Comparison of ENCODE assay signal across 18 mouse cellular contexts in genomic region chr9:35411975-35412374, GRCm38 (mm10). TPM values are rescaled to one million over a fixed set of nuclear protein-coding genes. Genes with fewer than 3 reads are reported as not detected.
DNase-seq lines count a peak whose midpoint lies in the region; ATAC-seq and TF ChIP-seq lines count a peak whose summit lies in the region.
"Had no signal": no experiment of that assay in that cellular context is flagged by ENCODE, and none has a peak within 500 bp of the region (broad histone marks: within the 10 kb centered on the region; RNA-seq: fewer than 3 reads in every experiment).

No protein-coding gene starts in this region.

- H3K4me1 ChIP-seq in midbrain, embryonic 13.5 days (replicated peaks) = peaks cover 21% of the 10 kb centered on the region
- H3K4me1 ChIP-seq in midbrain, postnatal 0 days (ENCODE audit: insufficient read depth, low read length) = peaks cover 5% of the 10 kb centered on the region; the same call in 1 of the 2 replicates
- H3K4me1 ChIP-seq in forebrain, embryonic 11.5 days (replicated peaks; ENCODE audit: control insufficient read depth, insufficient read depth, low read length) = peaks cover 5% of the 10 kb centered on the region
- H3K4me1 ChIP-seq in limb, embryonic 10.5 days = peaks cover 45% of the 10 kb centered on the region
- H3K4me1 ChIP-seq in small intestine, adult 2 months (ENCODE audit: control insufficient read depth, insufficient read depth, insufficient read length, low read length) = peaks cover 7% of the 10 kb centered on the region; the same call in 1 of the 2 replicates
- H3K4me1 ChIP-seq: liver, embryonic 12.5 days; lung, embryonic 15.5 days had no signal

- no peak for TF ChIP-seq CTCF in midbrain, postnatal 0 days (IDR thresholded peaks at IDR 0.05)
- TF ChIP-seq CTCF in small intestine, adult 2 months (IDR thresholded peaks at IDR 0.05; ENCODE audit: extremely low read depth, insufficient read length, insufficient replicate concordance, low read depth, low read length) = no peak

- DNase-seq in midbrain, postnatal 0 days (ENCODE audit: low spot score) = no peak
- DNase-seq in forebrain, embryonic 11.5 days (ENCODE audit: low spot score) = no peak
- no peak for DNase-seq in limb, embryonic 10.5 days (ENCODE audit: low spot score)
- no peak for DNase-seq in urinary bladder, postnatal 10 days (ENCODE audit: low spot score)
- no peak for DNase-seq in layer of hippocampus, postnatal 10 days (ENCODE audit: low spot score in 2 of 2)
- DNase-seq: adrenal gland, adult 8-10 months; cerebellum, adult 2 months; heart, adult 18-20 months; heart, postnatal 10 days; kidney, postnatal 25 days; right cerebral cortex, postnatal 4 days; thymus, adult 2 months had no signal

- 27% methylated on average over 7 of the region's 7 CpGs for WGBS in midbrain, embryonic 13.5 days
- 30% methylated on average over 7 of the region's 7 CpGs for WGBS in midbrain, postnatal 0 days
- WGBS in forebrain, embryonic 11.5 days = 30% methylated on average over 7 of the region's 7 CpGs
- 74% methylated on average over 7 of the region's 7 CpGs for WGBS in limb, embryonic 10.5 days
- WGBS in small intestine, adult 2 months = 45% methylated on average over 7 of the region's 7 CpGs

- H3K9ac ChIP-seq in midbrain, embryonic 13.5 days (replicated peaks) = 0 out of 2 replicates have a peak overlapping the region, but pooled peaks have one; percentile 10
- no peak overlapping the region for H3K9ac ChIP-seq in midbrain, postnatal 0 days (replicated peaks; ENCODE audit: low read length, poor library complexity, severe bottlenecking)
- H3K9ac ChIP-seq in forebrain, embryonic 11.5 days (ENCODE audit: low read length) = no peak overlapping the region
- H3K9ac ChIP-seq: intestine, embryonic 15.5 days; liver, embryonic 12.5 days; lung, embryonic 15.5 days had no signal

- no peak overlapping the region for H3K4me3 ChIP-seq in midbrain, embryonic 13.5 days (replicated peaks)
- no peak overlapping the region for H3K4me3 ChIP-seq in midbrain, postnatal 0 days (ENCODE audit: low read depth, low read length)
- H3K4me3 ChIP-seq in forebrain, embryonic 11.5 days (ENCODE audit: low read depth, low read length) = no peak overlapping the region
- no peak overlapping the region for H3K4me3 ChIP-seq in limb, embryonic 10.5 days
- no peak overlapping the region for H3K4me3 ChIP-seq in small intestine, adult 2 months (ENCODE audit: low read depth, low read length)
- H3K4me3 ChIP-seq: intestine, embryonic 15.5 days; liver, embryonic 12.5 days; lung, embryonic 15.5 days had no signal

- peak; percentile 38; the same call in 1 of the 2 replicates for ATAC-seq in midbrain, embryonic 13.5 days
- no peak for ATAC-seq in midbrain, postnatal 0 days (ENCODE audit: low FRiP score)
- 0 out of 2 replicates have a peak, but pooled peaks have one; percentile 39 for ATAC-seq in forebrain, embryonic 11.5 days (replicated peaks; ENCODE audit: low FRiP score)
- ATAC-seq: CD4-positive, CD25-positive, alpha-beta regulatory T cell, adult 4 months; liver, embryonic 12.5 days had no signal

- TF ChIP-seq POLR2A in small intestine, adult 2 months (IDR thresholded peaks at IDR 0.05; ENCODE audit: low read depth, low read length) = no peak

- H3K9me3 ChIP-seq in midbrain, embryonic 13.5 days = no peaks in the 10 kb centered on the region
- no peaks in the 10 kb centered on the region for H3K9me3 ChIP-seq in midbrain, postnatal 0 days (ENCODE audit: low read length)
- H3K9me3 ChIP-seq in forebrain, embryonic 11.5 days (ENCODE audit: control insufficient read depth, low read length) = no peaks in the 10 kb centered on the region
- no peaks in the 10 kb centered on the region for H3K9me3 ChIP-seq in limb, embryonic 10.5 days (replicated peaks)
- H3K9me3 ChIP-seq: intestine, embryonic 15.5 days; liver, embryonic 12.5 days; lung, embryonic 15.5 days had no signal

- H3K4me2 ChIP-seq in midbrain, embryonic 13.5 days (replicated peaks) = no peak overlapping the region
- H3K4me2 ChIP-seq in midbrain, postnatal 0 days (ENCODE audit: low read depth, low read length, poor library complexity, severe bottlenecking) = no peak overlapping the region
- no peak overlapping the region for H3K4me2 ChIP-seq in forebrain, embryonic 11.5 days (ENCODE audit: low read depth, low read length, severe bottlenecking)
- H3K4me2 ChIP-seq: intestine, embryonic 15.5 days; liver, embryonic 12.5 days; lung, embryonic 15.5 days had no signal

- peaks cover 25% of the 10 kb centered on the region for H3K27me3 ChIP-seq in midbrain, embryonic 13.5 days
- 0 out of 2 replicates have a peak, but pooled peaks cover 6% of the 10 kb centered on the region for H3K27me3 ChIP-seq in midbrain, postnatal 0 days (ENCODE audit: insufficient read depth, low read length)
- H3K27me3 ChIP-seq in forebrain, embryonic 11.5 days (ENCODE audit: control insufficient read depth, insufficient read depth, low read length) = no peaks in the 10 kb centered on the region
- no peaks in the 10 kb centered on the region; the same call in 1 of the 2 replicates for H3K27me3 ChIP-seq in limb, embryonic 10.5 days (ENCODE audit: low read depth, poor library complexity, severe bottlenecking)
- H3K27me3 ChIP-seq in small intestine, adult 2 months (ENCODE audit: control insufficient read depth, insufficient read depth, low read length) = no peaks in the 10 kb centered on the region
- H3K27me3 ChIP-seq: intestine, embryonic 15.5 days; lung, embryonic 15.5 days had no signal

- no peak overlapping the region; the same call in 1 of the 2 replicates for H3K27ac ChIP-seq in midbrain, embryonic 13.5 days
- H3K27ac ChIP-seq in midbrain, postnatal 0 days (ENCODE audit: low read depth, low read length) = no peak overlapping the region
- no peak overlapping the region for H3K27ac ChIP-seq in forebrain, embryonic 11.5 days (ENCODE audit: low read depth, low read length)
- H3K27ac ChIP-seq in limb, embryonic 10.5 days = peak overlapping the region; percentile 37; the same call in 1 of the 2 replicates
- peak overlapping the region; percentile 34; the same call in 1 of the 2 replicates for H3K27ac ChIP-seq in small intestine, adult 2 months (ENCODE audit: insufficient read depth, low read depth, low read length)
- H3K27ac ChIP-seq: intestine, embryonic 15.5 days; liver, embryonic 12.5 days; lung, embryonic 15.5 days had no signal

- H3K36me3 ChIP-seq in midbrain, embryonic 13.5 days = no peaks in the 10 kb centered on the region
- no peaks in the 10 kb centered on the region for H3K36me3 ChIP-seq in midbrain, postnatal 0 days (ENCODE audit: insufficient read depth, low read length)
- H3K36me3 ChIP-seq in forebrain, embryonic 11.5 days (ENCODE audit: control insufficient read depth, insufficient read depth, low read length) = no peaks in the 10 kb centered on the region
- H3K36me3 ChIP-seq in limb, embryonic 10.5 days = no peaks in the 10 kb centered on the region
- H3K36me3 ChIP-seq in small intestine, adult 2 months (ENCODE audit: control insufficient read depth, insufficient read depth, low read length) = no peaks in the 10 kb centered on the region
- H3K36me3 ChIP-seq: intestine, embryonic 15.5 days; liver, embryonic 12.5 days; lung, embryonic 15.5 days had no signal

RNA-seq across cellular contexts. Expression of gene Cdon, which starts 9.0 kb away (rescaled TPM):
- 9.2 and 10.7 TPM in 2 replicates for polyA plus RNA-seq in midbrain, embryonic 13.5 days (2015; fragmentation: Nextera tagmentation; extraction: Ambion mirVana)
- 11.4 and 12.3 TPM in 2 replicates for total RNA-seq in midbrain, postnatal 0 days (2014; rRNA removed)
- polyA plus RNA-seq in midbrain, postnatal 0 days (2015; fragmentation: Nextera tagmentation; extraction: Ambion mirVana) = 0.65 and 0.81 TPM in 2 replicates
- 16.4 and 17.2 TPM in 2 replicates for polyA plus RNA-seq in forebrain, embryonic 11.5 days (2014; fragmentation: Nextera tagmentation; extraction: Ambion mirVana)
- 10.5 and 16.1 TPM in 2 replicates for polyA plus RNA-seq in limb, embryonic 10.5 days (2016; fragmentation: Nextera tagmentation; extraction: Ambion mirVana)
- polyA plus RNA-seq in small intestine, adult 2 months (2012; rRNA removed) = 1.4 TPM in 2 replicates
- total RNA-seq in layer of hippocampus, postnatal 10 days (2021) = 10 to 100 TPM in 1 of 2 experiments, 1 to 10 TPM in 1; 9.8 to 11.5 TPM

Comparison
In these comparisons a context has a peak if more than half of its experiments do, and no peak if none do; other contexts are left out.
1. H3K27ac ChIP-seq: peak in limb, embryonic 10.5 days (single experiment) and small intestine, adult 2 months (single experiment); none in midbrain, embryonic 13.5 days (single experiment), midbrain, postnatal 0 days (single experiment) and forebrain, embryonic 11.5 days (single experiment).